ENCODE assay signal across 9 mouse cellular contexts in the genomic region with DNA sequence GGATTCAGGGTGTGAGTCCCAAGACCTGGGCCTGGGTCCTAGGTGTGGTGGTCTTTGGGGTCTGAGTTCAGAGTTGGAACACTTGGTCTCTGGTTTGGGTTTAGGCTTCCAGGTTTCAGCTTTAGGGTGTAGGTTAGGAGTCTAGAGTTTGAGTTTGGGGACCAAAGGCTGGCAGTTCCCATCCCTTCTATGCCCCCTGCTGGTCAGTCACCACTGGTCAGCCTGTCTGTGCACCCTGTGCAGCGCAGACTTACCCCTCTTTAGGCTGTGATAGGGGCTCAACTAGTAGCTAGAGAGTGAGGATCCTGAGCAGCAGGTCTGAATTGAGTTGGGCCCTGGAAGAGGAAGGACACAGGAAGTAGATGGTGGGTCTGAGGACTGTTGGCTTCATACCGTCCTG. TPM values are rescaled to one million over a fixed set of nuclear protein-coding genes. Genes with fewer than 3 reads are reported as not detected.
DNase-seq lines count a peak whose midpoint lies in the region; ATAC-seq and TF ChIP-seq lines count a peak whose summit lies in the region.
"Had no signal": no experiment of that assay in that cellular context is flagged by ENCODE, and none has a peak within 500 bp of the region (broad histone marks: within the 10 kb centered on the region; RNA-seq: fewer than 3 reads in every experiment).

No protein-coding gene starts in this region.

- H3K4me1 ChIP-seq in heart, adult 2 months (ENCODE audit: control insufficient read depth, insufficient read depth, low read length) = peaks cover 9% of the 10 kb centered on the region
- peaks cover 13% of the 10 kb centered on the region for H3K4me1 ChIP-seq in heart, embryonic 11.5 days (ENCODE audit: control insufficient read depth, insufficient read depth, low read length)
- H3K4me1 ChIP-seq in intestine, embryonic 14.5 days (replicated peaks; ENCODE audit: control insufficient read depth, insufficient read depth, low read length) = no peaks in the 10 kb centered on the region
- H3K4me1 ChIP-seq in limb, embryonic 13.5 days = peaks cover 38% of the 10 kb centered on the region
- no peaks in the 10 kb centered on the region for H3K4me1 ChIP-seq in midbrain, postnatal 0 days (ENCODE audit: insufficient read depth, low read length)

- no peak overlapping the region for H3ac ChIP-seq in C2C12 (ENCODE audit: control insufficient read depth, insufficient read length, low read depth)

- no peak for ATAC-seq in heart, embryonic 11.5 days (replicated peaks; ENCODE audit: insufficient number of reproducible peaks, low FRiP score, low TSS enrichment)
- peak; percentile 62; the same call in 1 of the 2 replicates for ATAC-seq in intestine, embryonic 14.5 days (replicated peaks; ENCODE audit: low FRiP score, low TSS enrichment, low read depth)
- ATAC-seq in limb, embryonic 13.5 days (ENCODE audit: low FRiP score, low read depth) = peak; percentile 45; the same call in 1 of the 2 replicates
- ATAC-seq in midbrain, postnatal 0 days (ENCODE audit: low FRiP score) = no peak

- no peak for TF ChIP-seq POLR2A in heart, adult 2 months (IDR thresholded peaks at IDR 0.05; ENCODE audit: insufficient read depth, low read depth, low read length)

- peak; percentile 67 to 69 for DNase-seq in heart, adult 2 months
- peak; percentile 43 for DNase-seq in brain, adult 2 months (ENCODE audit: low read depth, low spot score)
- peak; percentile 76 for DNase-seq in intestine, embryonic 14.5 days (ENCODE audit: low spot score)
- no peak for DNase-seq in midbrain, postnatal 0 days (ENCODE audit: low spot score)
- DNase-seq in neural tube, embryonic 10.5 days (ENCODE audit: extremely low spot score, low spot score) = no peak

- peak; percentile 88 for TF ChIP-seq CTCF in heart, adult 2 months (IDR thresholded peaks at IDR 0.05)
- TF ChIP-seq CTCF in C2C12 (IDR thresholded peaks at IDR 0.05; ENCODE audit: control insufficient read depth, insufficient read depth, insufficient read length) = peak; percentile 71
- TF ChIP-seq CTCF in midbrain, postnatal 0 days (IDR thresholded peaks at IDR 0.05) = peak; percentile 61

- TF ChIP-seq EP300 in heart, adult 2 months (IDR thresholded peaks at IDR 0.05; ENCODE audit: insufficient read depth, low read depth, low read length) = 0 out of 2 replicates have a peak, but pooled peaks have one; percentile 67

- no peaks in the 10 kb centered on the region for H3K36me3 ChIP-seq in heart, adult 2 months (ENCODE audit: control insufficient read depth, insufficient read depth, low read length)
- H3K36me3 ChIP-seq in heart, embryonic 11.5 days (ENCODE audit: control insufficient read depth, insufficient read depth, low read length) = no peaks in the 10 kb centered on the region
- H3K36me3 ChIP-seq in C2C12 (ENCODE audit: control insufficient read depth, insufficient read depth) = no peaks in the 10 kb centered on the region
- no peaks in the 10 kb centered on the region for H3K36me3 ChIP-seq in intestine, embryonic 14.5 days (ENCODE audit: control insufficient read depth, insufficient read depth, low read length)
- H3K36me3 ChIP-seq in limb, embryonic 13.5 days = no peaks in the 10 kb centered on the region
- H3K36me3 ChIP-seq in midbrain, postnatal 0 days (ENCODE audit: insufficient read depth, low read length) = no peaks in the 10 kb centered on the region

- no peak overlapping the region for H3K9ac ChIP-seq in heart, adult 2 months (ENCODE audit: low read depth, low read length)
- H3K9ac ChIP-seq in heart, embryonic 11.5 days (ENCODE audit: low read depth, low read length) = no peak overlapping the region
- H3K9ac ChIP-seq in intestine, embryonic 14.5 days (ENCODE audit: low read length) = no peak overlapping the region
- H3K9ac ChIP-seq in limb, embryonic 13.5 days = no peak overlapping the region
- no peak overlapping the region for H3K9ac ChIP-seq in midbrain, postnatal 0 days (replicated peaks; ENCODE audit: low read length, poor library complexity, severe bottlenecking)

- WGBS in heart, adult 2 months = 42% methylated on average over 2 of the region's 2 CpGs
- WGBS in heart, embryonic 11.5 days (ENCODE audit: insufficient replicate concordance) = 54% methylated on average over 2 of the region's 2 CpGs
- 68% methylated on average over 2 of the region's 2 CpGs for WGBS in intestine, embryonic 14.5 days
- WGBS in limb, embryonic 13.5 days = 37% methylated on average over 2 of the region's 2 CpGs
- WGBS in midbrain, postnatal 0 days = 62% methylated on average over 2 of the region's 2 CpGs

- H3K27me3 ChIP-seq in heart, adult 2 months (ENCODE audit: control insufficient read depth, insufficient read depth, low read length) = no peaks in the 10 kb centered on the region
- no peaks in the 10 kb centered on the region for H3K27me3 ChIP-seq in heart, embryonic 11.5 days (ENCODE audit: control insufficient read depth, insufficient read depth, low read length)
- H3K27me3 ChIP-seq in C2C12 (ENCODE audit: control insufficient read depth, insufficient read depth, insufficient read length) = peaks cover 56% of the 10 kb centered on the region
- H3K27me3 ChIP-seq in intestine, embryonic 14.5 days (replicated peaks; ENCODE audit: control insufficient read depth, insufficient read depth, low read length) = no peaks in the 10 kb centered on the region
- H3K27me3 ChIP-seq in limb, embryonic 13.5 days = no peaks in the 10 kb centered on the region
- no peaks in the 10 kb centered on the region for H3K27me3 ChIP-seq in midbrain, postnatal 0 days (ENCODE audit: insufficient read depth, low read length)

- H3K9me3 ChIP-seq in heart, embryonic 11.5 days (replicated peaks; ENCODE audit: control insufficient read depth, low read length) = no peaks in the 10 kb centered on the region
- no peaks in the 10 kb centered on the region for H3K9me3 ChIP-seq in intestine, embryonic 14.5 days (ENCODE audit: control insufficient read depth, low read length)
- no peaks in the 10 kb centered on the region for H3K9me3 ChIP-seq in limb, embryonic 13.5 days
- H3K9me3 ChIP-seq in midbrain, postnatal 0 days (ENCODE audit: low read length) = no peaks in the 10 kb centered on the region

- H3K79me2 ChIP-seq in heart, adult 2 months (replicated peaks; ENCODE audit: control insufficient read depth, insufficient read depth, low read length) = no peaks in the 10 kb centered on the region
- H3K79me2 ChIP-seq in C2C12 (ENCODE audit: control insufficient read depth, insufficient read depth) = no peaks in the 10 kb centered on the region

- H3K79me3 ChIP-seq in C2C12 (ENCODE audit: low read depth) = no peaks in the 10 kb centered on the region

- peak overlapping the region; percentile 65 for H3K27ac ChIP-seq in heart, adult 2 months
- H3K27ac ChIP-seq in heart, embryonic 11.5 days (ENCODE audit: low read depth, low read length) = no peak overlapping the region
- H3K27ac ChIP-seq in intestine, embryonic 14.5 days (ENCODE audit: low read depth) = no peak overlapping the region
- H3K27ac ChIP-seq in limb, embryonic 13.5 days = no peak overlapping the region
- H3K27ac ChIP-seq in midbrain, postnatal 0 days (ENCODE audit: low read depth, low read length) = no peak overlapping the region

- H3K4me2 ChIP-seq in heart, embryonic 11.5 days = no peak overlapping the region
- no peak overlapping the region for H3K4me2 ChIP-seq in intestine, embryonic 14.5 days (ENCODE audit: low read length)
- no peak overlapping the region for H3K4me2 ChIP-seq in limb, embryonic 13.5 days (replicated peaks)
- H3K4me2 ChIP-seq in midbrain, postnatal 0 days (ENCODE audit: low read depth, low read length, poor library complexity, severe bottlenecking) = no peak overlapping the region

- intact Hi-C loops in heart, adult 2 months (cut with DNase I) = loop anchor here (1.0 to 2.0 kb wide), 3 partner anchors 20 to 43 kb away; no protein-coding TSS in a partner anchor

- no peak overlapping the region for H3K4me3 ChIP-seq in heart, adult 2 months
- H3K4me3 ChIP-seq in heart, embryonic 11.5 days (ENCODE audit: low read depth, low read length) = no peak overlapping the region
- H3K4me3 ChIP-seq in C2C12 (ENCODE audit: insufficient read depth, poor library complexity, severe bottlenecking) = no peak overlapping the region
- no peak overlapping the region for H3K4me3 ChIP-seq in intestine, embryonic 14.5 days (ENCODE audit: low read depth, low read length)
- H3K4me3 ChIP-seq in limb, embryonic 13.5 days = no peak overlapping the region
- no peak overlapping the region for H3K4me3 ChIP-seq in midbrain, postnatal 0 days (ENCODE audit: low read depth, low read length)

RNA-seq across cellular contexts. Expression of a gene that starts 12.3 kb away (rescaled TPM):
- 1 to 10 TPM; 6.0 to 7.0 TPM for total RNA-seq in heart, adult 2 months (2021)
- 10.3 and 12.6 TPM in 2 replicates for polyA plus RNA-seq in heart, adult 2 months (2012; rRNA removed)
- 24.3 and 27.8 TPM in 2 replicates for polyA plus RNA-seq in heart, embryonic 11.5 days (2014; fragmentation: Nextera tagmentation; extraction: Ambion mirVana)
- polyA plus RNA-seq in C2C12 (2012; fragmentation: generic; extraction: Trizol) = 0.12 TPM
- 25.7 and 26.7 TPM in 2 replicates for polyA plus RNA-seq in intestine, embryonic 14.5 days (2014; fragmentation: Nextera tagmentation; extraction: Ambion mirVana)
- 91.1 and 97.7 TPM in 2 replicates for polyA plus RNA-seq in limb, embryonic 13.5 days (2015; fragmentation: Nextera tagmentation; extraction: Ambion mirVana)
- 14.6 and 20.8 TPM in 2 replicates for total RNA-seq in midbrain, postnatal 0 days (2014; rRNA removed)
- polyA plus RNA-seq in midbrain, postnatal 0 days (2015; fragmentation: Nextera tagmentation; extraction: Ambion mirVana) = 7.9 and 8.3 TPM in 2 replicates

RNA-seq across cellular contexts. Expression of a gene that starts 17.6 kb away (rescaled TPM):
- over 10,000 TPM in 1 of 2 experiments, 1,000 to 10,000 TPM in 1; 9,326 to 11,139 TPM for total RNA-seq in heart, adult 2 months (2021)
- 9,227 and 12,279 TPM in 2 replicates for polyA plus RNA-seq in heart, adult 2 months (2012; rRNA removed)
- 3,236 and 3,494 TPM in 2 replicates for polyA plus RNA-seq in heart, embryonic 11.5 days (2014; fragmentation: Nextera tagmentation; extraction: Ambion mirVana)
- polyA plus RNA-seq in C2C12 (2012; fragmentation: generic; extraction: Trizol) = not detected
- polyA plus RNA-seq in intestine, embryonic 14.5 days (2014; fragmentation: Nextera tagmentation; extraction: Ambion mirVana) = 0.23 and 1.6 TPM in 2 replicates
- polyA plus RNA-seq in limb, embryonic 13.5 days (2015; fragmentation: Nextera tagmentation; extraction: Ambion mirVana) = 3.5 and 4.8 TPM in 2 replicates
- total RNA-seq in midbrain, postnatal 0 days (2014; rRNA removed) = 0.66 TPM in 1 of 2 replicates, not detected in the other
- 0.29 TPM in 1 of 2 replicates, not detected in the other for polyA plus RNA-seq in midbrain, postnatal 0 days (2015; fragmentation: Nextera tagmentation; extraction: Ambion mirVana)

RNA-seq across cellular contexts. Expression of a gene that starts 38.7 kb away (rescaled TPM):
- not detected for total RNA-seq in heart, adult 2 months (2021)
- not detected in 2 replicates for polyA plus RNA-seq in heart, adult 2 months (2012; rRNA removed)
- polyA plus RNA-seq in heart, embryonic 11.5 days (2014; fragmentation: Nextera tagmentation; extraction: Ambion mirVana) = not detected in 2 replicates
- not detected for polyA plus RNA-seq in C2C12 (2012; fragmentation: generic; extraction: Trizol)
- polyA plus RNA-seq in intestine, embryonic 14.5 days (2014; fragmentation: Nextera tagmentation; extraction: Ambion mirVana) = not detected in 2 replicates
- not detected in 2 replicates for polyA plus RNA-seq in limb, embryonic 13.5 days (2015; fragmentation: Nextera tagmentation; extraction: Ambion mirVana)
- total RNA-seq in midbrain, postnatal 0 days (2014; rRNA removed) = not detected in 2 replicates
- not detected in 2 replicates for polyA plus RNA-seq in midbrain, postnatal 0 days (2015; fragmentation: Nextera tagmentation; extraction: Ambion mirVana)
- polyA plus RNA-seq: heart, embryonic 14.5 days had no signal

RNA-seq across cellular contexts. Expression of a gene that starts 54.5 kb away (rescaled TPM):
- total RNA-seq in heart, adult 2 months (2021) = not detected
- polyA plus RNA-seq in heart, adult 2 months (2012; rRNA removed) = 0.06 TPM in 1 of 2 replicates, not detected in the other
- polyA plus RNA-seq in heart, embryonic 11.5 days (2014; fragmentation: Nextera tagmentation; extraction: Ambion mirVana) = not detected in 2 replicates
- polyA plus RNA-seq in C2C12 (2012; fragmentation: generic; extraction: Trizol) = not detected
- not detected in 2 replicates for polyA plus RNA-seq in intestine, embryonic 14.5 days (2014; fragmentation: Nextera tagmentation; extraction: Ambion mirVana)
- not detected in 2 replicates for polyA plus RNA-seq in limb, embryonic 13.5 days (2015; fragmentation: Nextera tagmentation; extraction: Ambion mirVana)
- not detected in 2 replicates for total RNA-seq in midbrain, postnatal 0 days (2014; rRNA removed)
- polyA plus RNA-seq in midbrain, postnatal 0 days (2015; fragmentation: Nextera tagmentation; extraction: Ambion mirVana) = not detected in 2 replicates
- polyA plus RNA-seq: heart, embryonic 14.5 days had no signal

Comparison
In these comparisons a context has a peak if more than half of its experiments do, and no peak if none do; other contexts are left out.
1. DNase-seq: peak in heart, adult 2 months (2 of 2), brain, adult 2 months (single experiment) and intestine, embryonic 14.5 days (single experiment); none in midbrain, postnatal 0 days (single experiment) and neural tube, embryonic 10.5 days (single experiment).
2. ATAC-seq: peak in intestine, embryonic 14.5 days (single experiment) and limb, embryonic 13.5 days (single experiment); none in heart, embryonic 11.5 days (single experiment) and midbrain, postnatal 0 days (single experiment).
3. RNA of a gene that starts 17.6 kb away (polyA plus RNA-seq): 9,227 to 12,279 TPM in heart, adult 2 months and 3,236 to 3,494 TPM in heart, embryonic 11.5 days; 3.5 to 4.8 TPM in limb, embryonic 13.5 days, 0.23 to 1.6 TPM in intestine, embryonic 14.5 days, 0.29 TPM in midbrain, postnatal 0 days and not detected in C2C12 (single experiment); every median in the first group is over 100 times any median in the second.
4. Peak in every context shown above with its lines, with median percentiles within 50 percentile points of each other: CTCF ChIP-seq.